Mouse (Mus musculus) mesoderm, embryonic 11.5 days (tissue): Measurements from ENCODE around the gene Siglece.
"Not testable (repeated sequence)": the region's sequence is repeated elsewhere in the genome, so short reads cannot be mapped to it uniquely, and the experiment has no call there.

Experiments used
- DNase-seq: peaks from one replicate; pipeline ENCODE4 v3.0.0-alpha.2; 2012; ENCODE audit warnings: low read depth, low spot score

Gene Siglece

DNA sequence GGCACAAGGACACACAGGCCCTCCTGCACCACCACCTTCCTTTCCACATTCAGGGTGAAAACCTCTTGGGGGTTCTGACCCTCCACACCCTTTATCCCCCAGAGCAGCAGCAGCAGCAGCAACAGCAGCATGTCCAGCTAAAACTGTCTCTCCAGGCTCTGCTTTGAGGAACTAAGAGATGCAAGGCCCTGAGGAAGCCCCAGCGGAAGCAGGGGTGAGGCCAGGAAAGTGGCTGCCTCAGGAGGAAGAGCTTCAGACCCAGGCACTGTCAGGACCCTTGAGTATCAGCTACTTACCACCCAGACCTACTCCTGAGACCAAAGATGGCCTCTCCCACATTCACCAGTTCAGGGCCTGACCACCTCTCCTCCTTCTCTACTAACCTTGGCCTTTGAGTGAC is at the start of gene Siglece:
Gene Siglece (minus strand): TSS at position 160 of the 400 bp plus-strand sequence.
- DNase-seq: no peak

DNA sequence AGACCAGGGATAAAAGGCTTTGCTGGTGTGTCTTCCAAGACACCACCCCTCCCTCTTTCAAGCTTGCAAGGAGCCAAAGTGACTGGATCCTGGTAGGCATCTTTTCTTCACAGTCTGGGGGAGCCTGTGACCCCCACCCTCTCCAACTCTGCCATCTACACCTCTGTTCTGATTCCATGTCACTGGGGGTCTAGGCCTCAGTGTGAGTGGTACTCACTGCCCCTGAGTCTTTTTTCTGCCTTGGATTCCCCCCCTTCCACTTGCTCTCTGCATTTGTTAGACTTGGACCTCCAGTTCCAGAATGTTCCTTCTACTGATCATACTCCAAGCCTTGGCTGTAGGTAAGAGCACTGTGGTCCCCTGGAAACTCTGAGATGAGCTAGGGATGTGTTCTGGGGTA is 30.2 kb upstream of the Siglece start, which contains the start of gene Klk14:
Gene Klk14 (plus strand): TSS at position 301 of the 400 bp plus-strand sequence.
- no peak for DNase-seq

DNA sequence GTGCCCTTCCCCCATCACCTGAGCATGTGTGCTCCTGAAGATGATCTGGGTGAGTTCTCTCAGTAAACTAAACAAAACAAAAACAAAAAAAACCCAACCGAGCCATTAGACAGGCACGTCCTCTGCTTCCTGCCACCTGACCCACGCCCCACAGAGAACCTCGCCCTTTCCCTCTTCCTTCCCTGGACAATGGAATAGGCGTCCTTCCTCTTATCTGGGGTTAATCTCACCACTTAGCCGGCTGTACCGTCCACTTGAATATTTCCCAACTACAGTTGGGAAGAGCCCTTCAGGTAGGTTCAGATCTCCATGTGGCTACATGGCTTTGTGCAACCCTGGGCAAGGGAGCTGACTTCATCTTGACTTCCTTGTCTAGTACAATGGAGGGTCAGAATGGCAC is 25.1 kb upstream of the Siglece start:
- no peak for DNase-seq

DNA sequence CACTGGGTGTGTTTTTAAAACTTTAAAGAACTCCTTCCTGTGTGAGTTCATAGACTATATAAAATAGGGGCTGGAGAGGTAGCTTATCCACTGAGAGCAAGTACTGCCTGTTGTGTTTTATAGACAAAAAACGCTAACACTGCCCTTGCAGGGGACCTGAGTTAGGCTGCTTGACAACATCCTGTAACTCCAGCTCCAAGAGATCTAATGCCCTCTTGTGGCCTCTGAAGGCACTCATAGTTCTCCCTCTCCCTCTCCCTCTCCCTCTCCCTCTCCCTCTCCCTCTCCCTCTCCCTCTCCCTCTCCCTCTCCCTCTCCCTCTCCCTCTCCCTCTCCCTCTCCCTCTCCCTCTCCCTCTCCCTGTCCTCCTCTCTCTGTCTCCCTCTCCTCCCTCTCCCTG is 22.6 kb upstream of the Siglece start:
- DNase-seq: not testable (repeated sequence)

DNA sequence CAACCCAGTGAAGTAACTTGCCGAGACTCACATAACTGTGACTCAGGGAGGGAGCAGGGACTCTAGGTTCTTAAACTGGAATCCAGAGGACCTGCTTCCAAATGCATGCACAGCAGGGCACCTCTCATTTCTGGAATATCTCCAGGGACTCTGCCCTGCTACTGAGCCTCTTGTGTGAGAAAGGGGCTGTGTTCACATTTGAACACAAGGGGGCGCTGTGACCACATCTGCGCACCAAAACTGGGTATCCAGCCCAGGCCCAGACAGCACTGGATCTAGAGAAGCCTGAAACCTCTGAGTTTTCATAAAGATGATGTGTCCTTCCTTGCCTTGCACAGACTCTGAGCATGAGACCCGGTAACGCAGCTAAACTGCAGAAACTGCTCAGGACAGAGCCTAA is 21.0 kb upstream of the Siglece start:
- DNase-seq: peak; percentile 73

DNA sequence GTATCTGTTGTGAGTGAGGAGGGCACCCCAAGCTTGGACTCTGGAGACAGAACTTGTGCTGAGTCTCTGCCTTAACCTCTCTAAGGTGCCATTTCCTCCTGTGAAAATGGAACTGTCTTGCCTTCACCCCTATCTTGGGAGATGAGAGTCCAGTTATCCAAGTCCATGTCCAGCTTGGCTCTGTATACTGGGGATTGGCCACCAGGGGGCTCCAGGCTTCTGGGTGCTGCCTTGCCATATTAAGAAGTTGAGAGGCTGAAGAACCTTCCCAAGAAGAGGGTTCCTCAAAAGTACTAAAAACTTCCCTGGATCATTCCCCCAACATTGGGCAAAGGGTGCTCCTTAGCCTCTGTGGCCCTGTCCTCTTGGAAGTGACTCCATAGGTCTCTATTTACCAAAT is 18.6 kb upstream of the Siglece start:
- DNase-seq: peak; percentile 30

DNA sequence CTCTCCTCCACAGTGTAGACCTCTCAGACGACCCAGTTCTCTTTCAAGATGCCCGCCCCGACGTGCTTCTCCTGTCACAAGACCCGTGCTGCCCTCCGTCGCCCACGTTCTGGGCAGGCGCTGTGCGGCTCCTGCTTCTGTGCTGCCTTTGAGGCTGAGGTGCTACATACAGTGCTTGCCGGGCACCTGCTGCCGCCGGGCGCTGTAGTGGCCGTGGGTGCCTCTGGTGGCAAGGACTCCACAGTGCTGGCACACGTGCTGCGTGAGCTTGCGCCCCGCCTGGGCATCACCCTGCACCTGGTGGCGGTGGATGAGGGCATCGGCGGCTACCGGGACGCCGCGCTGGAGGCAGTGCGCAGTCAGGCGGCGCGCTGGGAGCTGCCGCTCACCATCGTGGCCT is 15.1 kb upstream of the Siglece start:
- no peak for DNase-seq

DNA sequence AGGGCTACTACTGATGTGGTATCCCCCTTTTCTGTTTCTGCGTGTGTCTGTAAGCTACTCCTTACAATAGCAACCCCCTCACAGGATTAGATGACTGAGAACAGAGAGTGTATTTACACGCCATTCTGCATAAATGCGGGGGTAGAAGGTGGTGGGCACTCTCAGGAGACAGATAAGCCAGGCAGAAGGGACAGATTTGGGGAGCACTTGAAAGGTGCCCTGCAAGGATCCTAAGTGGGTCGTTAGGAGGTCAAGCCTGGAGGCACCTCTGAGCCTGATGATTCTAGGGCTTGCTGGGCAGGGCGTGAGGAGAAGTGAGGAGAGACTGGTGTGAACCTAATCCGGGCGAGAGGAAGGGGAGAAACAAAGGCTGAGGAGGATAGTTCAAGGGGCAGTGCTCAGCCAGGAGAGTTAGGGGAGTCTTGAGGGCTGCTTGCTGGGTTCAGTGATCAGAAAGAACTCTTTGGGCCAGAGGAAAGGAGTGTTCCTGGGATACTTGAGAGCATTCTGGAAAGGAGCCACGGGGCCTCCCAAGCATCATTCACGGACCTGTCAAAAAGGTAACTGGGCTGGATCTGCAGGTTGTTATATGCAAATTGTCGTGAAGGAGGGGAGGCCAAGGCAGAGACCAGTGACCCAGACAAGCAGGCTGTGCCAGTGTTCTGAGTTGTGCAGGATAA is 12.8 kb upstream of the Siglece start:
- peak; percentile 11 for DNase-seq

DNA sequence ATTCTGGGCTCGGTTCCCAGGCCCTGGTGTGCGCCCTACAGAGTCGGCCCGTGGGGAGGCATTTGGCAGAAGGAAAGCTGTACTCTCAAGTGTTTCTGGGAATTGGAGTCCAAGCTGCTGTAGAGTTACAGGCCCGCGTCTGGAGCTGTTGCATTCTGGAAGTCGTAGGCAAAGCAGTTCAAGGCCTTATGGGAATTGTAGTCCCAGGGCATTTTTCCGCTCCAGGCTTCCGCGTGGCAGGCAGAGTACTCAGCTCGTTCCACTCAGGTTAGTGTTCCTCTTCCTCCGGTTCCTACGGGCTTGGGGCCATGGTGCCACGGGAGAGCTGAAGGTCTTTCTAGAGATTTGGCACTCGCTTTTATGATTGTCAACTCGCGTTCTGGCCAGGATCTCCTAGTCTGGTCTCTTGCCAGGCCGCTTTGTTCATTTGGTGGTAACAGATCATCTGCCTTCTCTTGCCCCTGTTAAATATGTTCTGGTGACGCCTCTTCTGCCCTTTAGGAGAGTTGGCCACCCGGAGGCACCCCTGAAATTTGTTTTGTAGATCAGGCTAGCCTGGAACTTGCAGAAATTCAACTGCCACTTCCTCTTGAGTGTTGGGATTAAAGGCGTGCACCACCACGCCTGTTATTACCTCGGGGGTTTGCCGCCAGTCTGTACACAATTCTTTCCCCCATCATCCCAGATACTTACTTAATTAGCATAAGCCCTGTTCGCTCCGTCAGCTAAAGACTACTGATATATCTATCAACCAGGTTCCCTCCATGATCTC is 12.0 kb upstream of the Siglece start, which contains the start of gene Ctu1:
Gene Ctu1 (plus strand): TSS at position 208 of the 772 bp plus-strand sequence.
- DNase-seq: peak; percentile 88

DNA sequence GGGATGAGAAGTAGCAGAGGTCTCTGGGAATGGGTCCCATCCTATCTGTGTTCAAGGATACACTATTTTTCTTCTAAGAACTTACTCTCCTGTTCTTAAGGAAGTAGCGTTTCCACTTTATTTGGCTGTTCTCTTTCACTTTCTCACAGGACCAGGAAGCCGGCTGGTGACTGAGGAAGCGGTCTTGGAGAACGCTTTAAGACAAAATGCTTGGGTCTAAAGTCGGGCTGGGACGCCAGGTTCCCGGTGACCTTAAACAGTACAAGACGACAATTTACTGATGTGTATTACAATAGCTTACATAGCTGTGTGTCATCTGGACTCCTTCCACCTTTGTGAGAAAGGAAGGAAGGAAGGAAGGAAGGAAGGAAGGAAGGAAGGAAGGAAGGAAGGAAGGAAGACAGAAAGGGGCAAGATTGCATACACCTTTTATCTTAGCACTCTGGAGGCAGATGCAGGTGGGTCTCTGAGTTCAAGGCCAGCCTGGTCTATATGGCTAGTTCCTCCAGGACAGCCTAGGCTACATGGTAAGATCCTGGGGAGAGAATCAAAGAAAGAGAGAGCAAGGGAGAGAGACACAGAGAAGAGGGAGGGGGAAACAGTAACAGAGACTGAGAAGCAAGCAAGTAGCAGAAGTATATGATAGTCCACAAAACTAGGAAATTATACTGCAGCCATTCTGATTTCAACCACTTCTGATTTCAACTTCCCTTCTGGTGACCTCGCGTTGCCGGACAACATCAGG is 11.3 kb upstream of the Siglece start:
- DNase-seq: no peak

DNA sequence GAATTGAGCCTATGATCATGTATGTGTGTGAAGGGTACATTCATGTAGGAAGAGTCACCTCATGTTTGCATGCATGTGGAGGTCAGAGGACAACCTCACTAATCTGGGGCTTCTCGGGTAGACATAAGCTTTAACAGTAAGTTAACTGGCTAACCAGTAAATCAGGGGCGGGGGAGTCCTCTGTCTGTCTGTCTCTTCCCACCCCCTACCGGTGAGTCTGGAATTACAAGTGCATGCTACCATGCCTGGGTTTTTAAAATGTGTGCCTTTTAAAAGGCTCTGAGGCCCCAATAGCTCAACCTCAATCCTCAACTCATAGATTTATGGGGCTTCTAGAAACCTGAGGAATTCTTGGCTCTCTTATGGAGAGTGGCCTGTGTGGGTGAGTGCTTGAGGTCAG is 8.6 kb upstream of the Siglece start:
- DNase-seq: peak; percentile 37

DNA sequence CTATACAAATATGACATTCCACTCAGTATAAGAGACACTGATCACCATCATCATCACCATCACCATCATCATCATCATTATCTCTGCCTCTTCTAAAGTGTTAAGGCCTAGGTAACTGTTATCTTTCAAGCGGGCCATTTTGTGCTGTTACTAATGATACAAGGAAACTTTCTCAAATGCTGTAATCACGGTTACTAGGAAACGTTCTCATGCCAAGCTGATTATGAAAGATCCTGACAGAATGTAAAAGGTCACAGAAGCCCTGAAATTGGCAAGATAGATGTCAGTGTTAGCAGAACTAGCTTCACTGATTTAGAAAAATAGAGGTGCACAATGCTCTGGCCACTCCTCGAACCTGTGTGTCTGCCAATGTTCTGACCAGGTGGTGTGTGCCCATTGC is 7.3 kb upstream of the Siglece start:
- not testable (repeated sequence) for DNase-seq

DNA sequence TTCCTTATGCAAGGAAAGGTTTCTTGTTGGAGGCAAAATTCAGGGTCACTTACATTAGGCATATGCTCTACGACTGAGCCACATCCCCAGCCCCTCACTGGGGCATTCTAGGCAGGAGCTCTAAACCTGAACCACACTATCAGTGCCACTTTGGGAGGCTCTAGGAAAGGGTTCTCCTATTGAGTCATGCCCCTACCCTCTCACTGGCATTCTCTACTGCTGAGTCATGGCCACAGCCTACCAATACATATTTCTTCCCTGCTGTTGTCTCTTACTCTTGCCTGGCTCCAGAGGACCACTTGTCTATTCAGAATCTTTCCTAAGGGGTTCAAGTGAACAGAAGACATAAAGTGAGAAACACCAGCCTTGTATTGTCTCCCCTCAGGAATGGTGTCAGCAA is 2.8 kb upstream of the Siglece start:
- DNase-seq: no peak

DNA sequence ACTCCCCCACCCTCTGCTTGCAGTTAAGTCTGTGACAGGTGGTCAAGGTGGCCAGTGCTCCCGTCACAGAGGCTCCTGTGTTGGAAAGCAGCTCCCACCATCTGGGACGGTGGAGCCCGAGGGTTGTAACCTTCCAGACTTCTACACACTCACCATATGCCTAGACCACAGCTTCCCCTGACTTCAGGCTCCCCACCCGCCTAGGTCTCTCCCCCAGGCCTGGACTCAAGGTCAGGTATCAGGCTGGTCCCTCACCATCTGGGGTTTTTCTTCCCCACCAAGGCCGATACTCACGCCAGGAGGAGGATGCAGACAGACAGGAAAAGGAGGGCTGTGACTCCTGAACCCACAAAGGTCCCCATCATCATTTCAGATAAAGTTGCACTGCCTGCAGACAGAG is 3.7 kb downstream of the Siglece start:
- no peak for DNase-seq

DNA sequence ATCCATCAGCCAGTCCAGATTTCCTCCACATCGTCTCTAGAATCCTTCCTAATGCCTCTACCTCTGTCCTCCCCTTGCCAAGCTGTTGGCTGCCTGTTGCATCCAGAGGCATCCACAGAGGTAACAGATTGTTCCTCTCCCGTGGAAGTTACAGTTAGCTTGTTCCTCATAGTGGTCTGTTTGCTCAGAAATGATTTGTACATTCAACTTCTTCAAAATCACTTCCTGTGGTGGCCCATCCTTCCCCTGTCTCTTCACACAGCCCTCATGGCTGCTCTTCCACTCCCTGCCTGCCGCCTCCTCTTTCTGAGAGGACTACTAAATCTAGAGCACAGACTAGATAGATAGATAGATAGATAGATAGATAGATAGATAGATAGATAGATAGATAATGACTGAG is 5.4 kb downstream of the Siglece start:
- no peak for DNase-seq

DNA sequence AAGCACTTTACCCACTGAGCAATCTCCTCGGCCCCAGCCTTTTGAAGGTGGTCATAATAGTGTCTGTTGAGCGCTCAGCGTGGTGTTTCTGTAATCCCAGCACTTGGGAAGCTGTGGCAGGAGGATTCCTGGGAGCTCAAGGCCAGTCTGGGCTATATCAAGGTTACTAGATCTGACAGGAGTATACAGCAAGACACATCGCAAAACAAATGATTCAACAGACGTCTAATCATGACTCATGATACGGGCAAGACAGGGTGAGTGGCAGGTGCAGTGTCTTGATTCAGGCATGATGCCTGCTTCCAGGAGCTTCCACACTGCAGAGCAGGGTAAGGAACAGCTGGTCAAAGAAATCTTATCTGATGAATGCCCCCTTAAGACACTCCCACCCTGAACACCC is 7.3 kb downstream of the Siglece start:
- no peak for DNase-seq

DNA sequence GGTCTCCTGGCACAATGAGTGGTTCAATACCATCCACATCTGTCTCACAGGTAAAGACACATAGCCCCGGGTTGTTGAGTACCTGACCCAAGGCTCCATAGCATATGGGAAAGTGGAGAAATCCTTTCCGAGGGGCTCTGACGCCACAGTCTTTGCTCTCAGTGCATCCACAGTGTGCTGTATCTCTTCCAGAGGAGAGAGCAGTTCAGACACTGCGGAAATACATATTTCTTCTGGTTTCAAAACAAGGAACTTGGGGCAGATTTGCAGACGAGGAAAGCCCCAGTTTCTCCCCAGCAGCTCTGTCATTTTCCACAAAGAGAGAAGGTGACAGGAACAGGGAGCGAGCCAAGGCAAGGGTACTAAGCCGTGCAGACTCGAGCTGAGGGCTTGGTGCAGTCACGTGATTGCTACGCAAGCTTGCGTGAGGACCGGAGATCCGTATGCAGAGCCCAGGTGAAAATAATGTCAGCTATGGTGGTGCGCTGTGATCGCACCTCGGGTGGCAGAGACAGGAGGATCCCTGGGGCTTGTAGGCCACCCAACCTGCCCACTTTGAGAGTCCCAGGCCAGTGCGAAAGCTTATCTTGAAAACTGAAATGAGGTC is 16.8 kb downstream of the Siglece start:
- DNase-seq: no peak

DNA sequence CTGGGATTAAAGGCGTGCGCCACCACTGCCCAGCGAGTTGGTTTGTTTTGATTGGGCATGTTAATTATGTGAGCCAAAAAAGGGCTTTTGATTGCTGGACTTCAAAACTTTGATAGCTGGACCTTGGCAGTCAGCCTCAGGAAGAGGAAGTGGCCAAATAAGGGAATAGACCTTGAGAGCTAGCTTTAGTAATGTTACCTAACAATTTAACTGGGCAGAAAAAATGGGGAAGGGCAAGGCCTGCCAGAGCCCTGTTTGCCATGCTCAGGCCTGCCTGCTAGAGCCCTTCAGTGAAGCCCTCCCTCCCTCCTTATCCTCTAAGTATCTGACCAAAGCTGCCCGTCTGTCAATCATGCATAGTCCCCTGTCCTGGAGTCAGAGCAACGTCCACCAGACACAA is 17.4 kb downstream of the Siglece start:
- no peak for DNase-seq

DNA sequence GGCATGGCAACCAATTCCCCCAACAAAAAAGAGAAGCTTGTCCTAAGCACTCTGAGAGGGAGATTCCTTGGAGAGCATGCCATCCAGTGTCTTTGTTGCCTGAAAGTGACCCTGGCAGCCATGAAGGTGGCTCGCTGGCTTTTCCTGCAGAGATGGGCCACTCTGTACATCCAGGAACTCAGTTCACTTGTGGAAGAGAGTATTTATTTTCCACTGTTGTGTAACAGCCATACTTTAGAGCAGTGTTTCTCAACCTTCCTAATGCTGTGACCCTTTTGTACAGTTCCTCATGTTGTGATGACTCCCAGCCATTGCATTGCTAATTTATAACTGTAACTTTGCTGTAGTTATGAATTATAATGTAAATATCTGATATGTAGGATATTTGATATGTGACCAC is 22.8 kb downstream of the Siglece start:
- no peak for DNase-seq

DNA sequence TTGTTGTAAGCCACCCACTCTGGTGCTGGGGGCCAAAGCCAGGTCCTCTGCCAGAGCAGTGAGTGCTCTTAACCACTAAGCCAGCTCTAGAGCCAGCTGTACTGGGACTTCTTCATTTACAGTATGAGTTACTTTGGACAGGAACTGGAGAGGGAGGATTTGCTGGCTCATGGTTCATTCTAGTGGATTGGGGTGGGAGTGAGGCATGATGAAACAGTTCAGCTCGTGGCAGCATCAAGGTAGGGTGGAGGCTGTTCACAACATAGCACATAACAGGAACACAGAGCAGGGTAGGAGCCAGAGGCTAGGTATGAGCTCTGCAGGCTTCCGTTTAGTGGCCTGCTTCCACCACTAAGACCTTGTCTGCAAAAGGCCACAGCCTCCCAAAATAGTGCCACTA is 23.8 kb downstream of the Siglece start:
- no peak for DNase-seq

DNA sequence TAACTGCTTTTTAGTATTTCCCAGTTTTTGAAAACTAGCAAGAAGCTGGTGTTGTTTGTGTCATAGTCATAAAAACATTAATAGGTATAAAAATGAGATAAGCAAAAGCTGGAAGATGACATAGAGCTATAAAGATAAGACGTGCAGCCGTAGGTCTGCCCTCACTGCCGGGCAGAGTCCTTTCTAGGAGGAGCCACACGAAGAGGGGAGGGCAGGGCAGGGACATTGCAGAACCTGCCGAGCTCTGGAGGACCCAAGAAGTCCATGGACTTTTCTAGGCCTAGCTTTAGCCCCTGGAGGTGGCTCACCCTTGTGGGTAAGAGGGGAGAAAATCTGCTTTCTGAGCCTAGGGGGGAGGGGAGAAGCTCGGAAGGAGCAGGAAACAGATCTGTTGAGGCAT is 25.5 kb downstream of the Siglece start, which contains the start of gene Ceacam18:
Gene Ceacam18 (plus strand): TSS at position 208 of the 400 bp plus-strand sequence.
- DNase-seq: no peak

DNA sequence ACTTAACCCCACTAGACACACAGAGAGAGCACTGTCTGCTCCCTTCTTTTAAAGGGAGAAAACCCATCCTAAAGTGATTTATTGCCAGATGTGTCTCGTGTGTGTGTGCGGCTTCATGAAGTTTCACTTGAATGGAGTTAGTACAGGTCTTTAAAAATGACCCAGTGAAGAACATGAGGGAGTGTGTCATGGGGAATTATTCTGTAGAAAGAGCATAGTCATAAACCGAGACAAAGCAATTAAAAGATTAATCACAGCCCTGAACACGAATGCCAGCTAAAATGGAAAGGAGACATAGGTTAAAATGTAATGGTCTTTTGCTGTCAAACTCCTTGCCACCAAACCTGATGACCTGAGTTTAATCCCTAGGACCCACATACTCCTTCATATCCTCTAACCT is 26.0 kb downstream of the Siglece start:
- DNase-seq: no peak
